Comparison of ENCODE assay signal across 26 mouse cellular contexts in the genomic region with DNA sequence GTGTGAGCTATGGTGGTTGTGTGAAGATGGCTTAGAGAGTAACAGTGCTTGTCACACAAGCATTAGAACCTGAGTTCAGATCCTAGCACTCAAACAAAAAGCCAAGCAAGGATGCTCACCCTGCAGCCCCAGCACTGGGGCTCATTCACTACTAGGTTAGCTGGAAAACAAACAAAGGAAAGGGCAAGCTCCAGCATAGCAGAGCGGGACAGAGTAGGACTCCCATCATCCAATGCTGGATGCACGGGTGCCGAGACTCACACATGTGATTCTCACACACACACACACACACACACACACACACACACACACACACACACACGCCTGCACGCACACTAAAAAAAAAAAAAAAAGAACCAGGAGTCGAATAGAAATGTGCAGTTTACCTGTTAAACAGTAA. TPM values are rescaled to one million over a fixed set of nuclear protein-coding genes. Genes with fewer than 3 reads are reported as not detected.
A peak's percentile ranks its signal among the peaks of the same experiment; 100 is the strongest.
DNase-seq lines count a peak whose midpoint lies in the region; ATAC-seq and TF ChIP-seq lines count a peak whose summit lies in the region.
"Had no signal": no experiment of that assay in that cellular context is flagged by ENCODE, and none has a peak within 500 bp of the region (broad histone marks: within the 10 kb centered on the region; RNA-seq: fewer than 3 reads in every experiment).

No protein-coding gene starts in this region.

- no peak overlapping the region for H3K4me2 ChIP-seq in kidney, embryonic 14.5 days (replicated peaks; ENCODE audit: low read depth, low read length)
- H3K4me2 ChIP-seq: embryonic facial prominence, embryonic 13.5 days; embryonic facial prominence, embryonic 15.5 days; forebrain, embryonic 12.5 days had no signal

- TF ChIP-seq CTCF in kidney, adult 2 months (conservative IDR thresholded peaks at IDR 0.05; ENCODE audit: insufficient read depth, insufficient read length, low read depth, low read length) = no peak

- H3K9me3 ChIP-seq in kidney, embryonic 14.5 days (ENCODE audit: control insufficient read depth, low read length) = no peaks in the 10 kb centered on the region
- H3K9me3 ChIP-seq: embryonic facial prominence, embryonic 13.5 days; embryonic facial prominence, embryonic 15.5 days; forebrain, embryonic 10.5 days; forebrain, embryonic 12.5 days had no signal

- no peak overlapping the region for H3K9ac ChIP-seq in kidney, embryonic 14.5 days (ENCODE audit: low read depth, low read length)
- H3K9ac ChIP-seq: embryonic facial prominence, embryonic 13.5 days; embryonic facial prominence, embryonic 15.5 days; forebrain, embryonic 12.5 days had no signal

- DNase-seq in kidney, adult 2 months = peak; percentile 59
- no peak for DNase-seq in kidney, postnatal 10 days
- DNase-seq in kidney, postnatal 14 days = peak; percentile 25
- DNase-seq in kidney, postnatal 36 days = peak; percentile 29 to 42
- no peak for DNase-seq in kidney, adult 18-20 months
- no peak for DNase-seq in adrenal gland, postnatal 4 days (ENCODE audit: low spot score in 2 of 2)
- DNase-seq: adrenal gland, adult 8-10 months; adrenal gland, postnatal 14 days; adrenal gland, postnatal 36 days; cerebellum, adult 11 months; cerebellum, adult 18-20 months; cerebellum, adult 8-10 months; cerebellum, adult 9-11 months; cerebellum, postnatal 14 days; cerebellum, postnatal 36 days; embryo, embryonic 11 days had no signal

- no peak for ATAC-seq in kidney, embryonic 14.5 days (ENCODE audit: low FRiP score, low TSS enrichment)
- ATAC-seq: activated CD4-positive, CD25-positive, alpha-beta regulatory T cell, adult 4 months; forebrain, embryonic 14.5 days; forebrain, embryonic 16.5 days; Patski had no signal

- 70% methylated on average over 5 of the region's 6 CpGs for WGBS in kidney, adult 2 months
- 68% methylated on average over 5 of the region's 6 CpGs for WGBS in kidney, embryonic 14.5 days

- no peaks in the 10 kb centered on the region for H3K36me3 ChIP-seq in kidney, adult 2 months (ENCODE audit: control insufficient read depth, insufficient read depth, low read length)
- H3K36me3 ChIP-seq in kidney, embryonic 14.5 days (ENCODE audit: control insufficient read depth, insufficient read depth, low read length) = no peaks in the 10 kb centered on the region
- H3K36me3 ChIP-seq: embryonic facial prominence, embryonic 13.5 days; embryonic facial prominence, embryonic 15.5 days; forebrain, embryonic 10.5 days; forebrain, embryonic 12.5 days had no signal

- H3K4me3 ChIP-seq in kidney, adult 2 months (ENCODE audit: insufficient read depth, low read depth, low read length) = no peak overlapping the region
- H3K4me3 ChIP-seq in kidney, embryonic 14.5 days (ENCODE audit: low read length) = no peak overlapping the region
- H3K4me3 ChIP-seq: embryonic facial prominence, embryonic 13.5 days; embryonic facial prominence, embryonic 15.5 days; erythroblast, embryonic 14.5 days; forebrain, embryonic 10.5 days; forebrain, embryonic 12.5 days had no signal

- H3K27ac ChIP-seq in kidney, adult 2 months (ENCODE audit: insufficient read depth, low read depth, low read length) = no peak overlapping the region
- no peak overlapping the region for H3K27ac ChIP-seq in kidney, embryonic 14.5 days (ENCODE audit: low read depth, low read length)
- H3K27ac ChIP-seq: embryonic facial prominence, embryonic 13.5 days; embryonic facial prominence, embryonic 15.5 days; forebrain, embryonic 10.5 days; forebrain, embryonic 12.5 days had no signal

- peaks cover 18% of the 10 kb centered on the region; the same call in 1 of the 2 replicates for H3K4me1 ChIP-seq in kidney, adult 2 months (ENCODE audit: control insufficient read depth, insufficient read depth, low read length)
- no peaks in the 10 kb centered on the region for H3K4me1 ChIP-seq in kidney, embryonic 14.5 days (ENCODE audit: control insufficient read depth, insufficient read depth, low read length)

- H3K27me3 ChIP-seq in kidney, adult 2 months (replicated peaks; ENCODE audit: control insufficient read depth, insufficient read depth, low read length) = no peaks in the 10 kb centered on the region
- no peaks in the 10 kb centered on the region; the same call in 1 of the 2 replicates for H3K27me3 ChIP-seq in kidney, embryonic 14.5 days (ENCODE audit: control insufficient read depth, insufficient read depth, low read length)

- TF ChIP-seq POLR2A in kidney, adult 2 months (IDR thresholded peaks at IDR 0.05; ENCODE audit: low read depth, low read length) = no peak

RNA-seq across cellular contexts. Expression of a gene that starts 4.3 kb away (rescaled TPM):
- polyA plus RNA-seq in kidney, adult 2 months (2012; rRNA removed) = 38.3 and 40.1 TPM in 2 replicates
- 7.0 and 10.1 TPM in 2 replicates for polyA plus RNA-seq in kidney, embryonic 14.5 days (2014; fragmentation: Nextera tagmentation; extraction: Ambion mirVana)
- total RNA-seq in adrenal gland, postnatal 4 days (2021) = 1 to 10 TPM; 2.3 to 2.7 TPM

RNA-seq across cellular contexts. Expression of a gene that starts 58.7 kb away (rescaled TPM):
- 40.0 and 52.0 TPM in 2 replicates for polyA plus RNA-seq in kidney, adult 2 months (2012; rRNA removed)
- 98.0 and 108 TPM in 2 replicates for polyA plus RNA-seq in kidney, embryonic 14.5 days (2014; fragmentation: Nextera tagmentation; extraction: Ambion mirVana)
- 10 to 100 TPM; 69.8 to 74.4 TPM for total RNA-seq in adrenal gland, postnatal 4 days (2021)

Comparison
In these comparisons a context has a peak if more than half of its experiments do, and no peak if none do; other contexts are left out.
1. DNase-seq: peak in kidney, adult 2 months (single experiment), kidney, postnatal 14 days (single experiment) and kidney, postnatal 36 days (2 of 2); none in kidney, postnatal 10 days (single experiment), kidney, adult 18-20 months (single experiment) and adrenal gland, postnatal 4 days (0 of 2).